Mouse (Mus musculus) cortical plate, adult 2 months (tissue): ENCODE data around the gene Dclre1b.

Experiments used
- CTCF ChIP-seq: fragments of 200-500 bp; IDR thresholded peaks from 2 replicates; pipeline ENCODE4 v1.5.1; 2011; ENCODE audit warnings: mild to moderate bottlenecking, control low read depth, low read length; ENCODE audit not compliant: insufficient read depth; ENCODE audit errors: extremely low read depth
- POLR2A ChIP-seq: fragments of 200-500 bp; IDR thresholded peaks from 2 replicates; pipeline ENCODE4 v1.6.1; 2011; ENCODE audit warnings: mild to moderate bottlenecking, low read length, control low read depth; ENCODE audit not compliant: insufficient read depth; ENCODE audit errors: extremely low read depth

DNA sequence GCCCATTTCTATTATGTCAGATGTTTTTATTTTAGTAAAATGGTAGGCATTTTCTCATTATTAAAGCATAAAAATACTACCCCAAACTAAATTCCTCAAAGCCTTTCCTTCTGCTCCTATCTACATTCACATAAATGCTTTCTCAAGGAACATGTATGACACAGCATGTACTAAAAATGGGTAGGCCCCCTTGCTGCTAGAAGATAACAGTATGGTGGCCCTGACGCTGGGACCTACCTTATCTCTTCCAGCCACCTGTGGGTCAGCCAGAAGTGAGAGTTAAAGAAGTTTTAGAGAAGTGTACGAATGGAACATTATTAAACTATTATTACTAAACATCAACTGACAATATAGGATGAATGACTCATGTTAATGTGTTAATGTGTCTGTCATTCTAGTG lies 9.7 kb downstream of the Dclre1b start:
- TF ChIP-seq CTCF (no peak), POLR2A (no peak)
